Mouse (Mus musculus) G1E (cell line): ENCODE measurements around the gene Serpine3. TPM values are rescaled to one million over a fixed set of nuclear protein-coding genes. Genes with fewer than 3 reads are reported as not detected.
"Not testable (repeated sequence)": the region's sequence is repeated elsewhere in the genome, so short reads cannot be mapped to it uniquely, and the experiment has no call there.

Experiments used
- ATAC-seq: 2 replicates; pipeline ENCODE4 v1.8.0; 2016; ENCODE audit warnings: mild to moderate bottlenecking; ENCODE audit not compliant: insufficient number of reproducible peaks, poor library complexity, low FRiP score, severe bottlenecking; ENCODE audit errors: extremely low read depth
- DNase-seq: peaks from one replicate; pipeline ENCODE4 v3.0.0; 2012; ENCODE audit warnings: low spot score
- H3K27me3 ChIP-seq: 2 replicates; pipeline ENCODE4 v1.6.1; 2012; ENCODE audit warnings: mild to moderate bottlenecking, low read length, inconsistent platforms; ENCODE audit not compliant: insufficient read depth
- H3K36me3 ChIP-seq: replicated peaks from 2 replicates; pipeline ENCODE3; 2012; ENCODE audit warnings: mild to moderate bottlenecking, inconsistent platforms
- H3K4me1 ChIP-seq: 2 replicates; pipeline ENCODE4 v1.6.1; 2012; ENCODE audit warnings: low read depth, low read length, inconsistent platforms, mixed read lengths; ENCODE audit not compliant: insufficient read depth
- H3K4me3 ChIP-seq: 2 replicates; pipeline ENCODE4 v1.5.1; 2012; ENCODE audit warnings: low read depth, mild to moderate bottlenecking, inconsistent platforms, low read length, moderate library complexity, mixed read lengths
- H3K9me3 ChIP-seq: replicated peaks from 2 replicates; pipeline ENCODE4 v1.6.1; 2012; ENCODE audit warnings: inconsistent platforms
- CTCF ChIP-seq: IDR thresholded peaks from 2 replicates; pipeline ENCODE4 v1.5.1; 2012; ENCODE audit warnings: low read depth, low read length, inconsistent platforms, mixed read lengths
- GATA1 ChIP-seq: IDR thresholded peaks from 2 replicates; pipeline ENCODE4 v1.6.1; 2012; ENCODE audit warnings: borderline replicate concordance, low read length, inconsistent platforms, mixed read lengths
- GATA2 ChIP-seq: IDR thresholded peaks from 2 replicates; pipeline ENCODE4 v1.6.1; 2012; ENCODE audit warnings: low read depth, low read length, inconsistent platforms, borderline replicate concordance
- POLR2AphosphoS5 ChIP-seq: IDR thresholded peaks from 2 replicates; pipeline ENCODE4 v1.6.1; 2012; ENCODE audit warnings: low read depth, low read length, inconsistent platforms; ENCODE audit not compliant: insufficient replicate concordance
- TAL1 ChIP-seq: conservative IDR thresholded peaks from 2 replicates; pipeline ENCODE4 v1.6.1; 2012; ENCODE audit warnings: low read depth, low read length, inconsistent platforms, mixed read lengths
- polyA plus RNA-seq: library from polyadenylated mRNA; stranded (reverse); fragments of >175 nt; gene quantifications from 2 replicates; pipeline ENCODE4 v1.2.3, GENCODE M21; 2012
- total RNA-seq, 2 experiments: library from RNA; stranded (forward) in 1 of 2; stranded (reverse) in 1 of 2; fragments of 200-1000 nt in 1 of 2; fragments of >200 nt in 1 of 2; fragmentation: Nextera tagmentation in 1 of 2; gene quantifications; 2 replicates each; pipeline ENCODE4 v1.2.3; 2014 to 2017

Gene Serpine3
- total and polyA plus RNA-seq, 3 experiments, result not detected

GRCm38 (mm10) chr14:62639551-62639950, 23.9 kb upstream of the Serpine3 start:
- H3K27me3 ChIP-seq, result peaks cover 17% of the 10 kb centered on the region
- TF ChIP-seq GATA1, result no peak
- TF ChIP-seq POLR2AphosphoS5, result no peak
- TF ChIP-seq GATA2, result no peak
- TF ChIP-seq TAL1, result no peak
- no peak for TF ChIP-seq CTCF
- DNase-seq (no peak), ATAC-seq (no peak)
- H3K4me3 ChIP-seq, result no peak overlapping the region
- no peaks in the 10 kb centered on the region for H3K9me3 ChIP-seq
- no peaks in the 10 kb centered on the region for H3K4me1 ChIP-seq
- no peaks in the 10 kb centered on the region for H3K36me3 ChIP-seq

- Histone ChIP-seq H3K36me3 (no peaks in the 10 kb centered on the region), H3K4me1 (no peaks in the 10 kb centered on the region), H3K27me3 (peaks cover 15% of the 10 kb centered on the region), H3K9me3 (no peaks in the 10 kb centered on the region), H3K4me3 (no peak overlapping the region)
- DNase-seq (no peak), ATAC-seq (no peak)
- TF ChIP-seq GATA2 (no peak), POLR2AphosphoS5 (no peak), CTCF (no peak), TAL1 (no peak), GATA1 (no peak)
Measured at GRCm38 (mm10) chr14:62640396-62640795, 23.1 kb upstream of the Serpine3 start.

- not testable (repeated sequence) for ATAC-seq, H3K4me3 ChIP-seq, H3K4me1 ChIP-seq, H3K9me3 ChIP-seq, H3K36me3 ChIP-seq, DNase-seq
- H3K27me3 ChIP-seq, result peaks cover 15% of the 10 kb centered on the region
Measured at GRCm38 (mm10) chr14:62642368-62642767, 21.1 kb upstream of the Serpine3 start.

GRCm38 (mm10) chr14:62648405-62648804, 15.1 kb upstream of the Serpine3 start:
- DNase-seq (no peak), ATAC-seq (no peak)
- no peaks in the 10 kb centered on the region for H3K9me3 ChIP-seq
- no peaks in the 10 kb centered on the region for H3K4me1 ChIP-seq
- H3K27me3 ChIP-seq, result no peaks in the 10 kb centered on the region
- no peak overlapping the region for H3K4me3 ChIP-seq
- H3K36me3 ChIP-seq, result no peaks in the 10 kb centered on the region
- no peak for TF ChIP-seq POLR2AphosphoS5
- TF ChIP-seq CTCF, result no peak
- no peak for TF ChIP-seq GATA1
- TF ChIP-seq TAL1, result no peak
- no peak for TF ChIP-seq GATA2

- Histone ChIP-seq H3K4me1 (no peaks in the 10 kb centered on the region), H3K36me3 (no peaks in the 10 kb centered on the region), H3K27me3 (0 out of 2 replicates have a peak, but pooled peaks cover 3% of the 10 kb centered on the region), H3K9me3 (no peaks in the 10 kb centered on the region), H3K4me3 (no peak overlapping the region)
- DNase-seq (no peak), ATAC-seq (no peak)
- TF ChIP-seq CTCF (no peak), TAL1 (no peak), GATA1 (no peak), GATA2 (no peak), POLR2AphosphoS5 (no peak)
Measured at GRCm38 (mm10) chr14:62650376-62650775, 13.1 kb upstream of the Serpine3 start.

GRCm38 (mm10) chr14:62651771-62652170, 11.7 kb upstream of the Serpine3 start:
- Histone ChIP-seq H3K9me3 (no peaks in the 10 kb centered on the region), H3K4me3 (no peak overlapping the region), H3K27me3 (0 out of 2 replicates have a peak, but pooled peaks cover 3% of the 10 kb centered on the region), H3K36me3 (no peaks in the 10 kb centered on the region), H3K4me1 (no peaks in the 10 kb centered on the region)
- no peak for TF ChIP-seq TAL1
- ATAC-seq (no peak), DNase-seq (no peak)

GRCm38 (mm10) chr14:62655996-62656395, 7.5 kb upstream of the Serpine3 start:
- Histone ChIP-seq H3K4me1 (no peaks in the 10 kb centered on the region), H3K9me3 (no peaks in the 10 kb centered on the region), H3K4me3 (no peak overlapping the region), H3K27me3 (peaks cover 6% of the 10 kb centered on the region; the same call in 1 of the 2 replicates), H3K36me3 (no peaks in the 10 kb centered on the region)
- TF ChIP-seq GATA2 (no peak), TAL1 (no peak)
- DNase-seq (no peak), ATAC-seq (no peak)
